Mouse (Mus musculus) small intestine, adult 2 months (tissue): ENCODE data around the gene Mfsd5. TPM values are rescaled to one million over a fixed set of nuclear protein-coding genes. Genes with fewer than 3 reads are reported as not detected.

Source experiments
- H3K27ac ChIP-seq: fragments of 200-500 bp; 2 replicates; pipeline ENCODE4 v1.5.1; 2012; ENCODE audit warnings: low read depth, low read length, control low read depth, inconsistent platforms; ENCODE audit not compliant: insufficient read depth
- H3K27me3 ChIP-seq: fragments of 200-500 bp; 2 replicates; pipeline ENCODE4 v1.6.1; 2012; ENCODE audit warnings: mild to moderate bottlenecking, moderate library complexity, low read length, inconsistent platforms; ENCODE audit not compliant: control insufficient read depth, insufficient read depth
- H3K36me3 ChIP-seq: fragments of 200-500 bp; 2 replicates; pipeline ENCODE4 v1.6.1; 2012; ENCODE audit warnings: mild to moderate bottlenecking, low read length, control low read depth, inconsistent platforms; ENCODE audit not compliant: control insufficient read depth, insufficient read depth
- H3K4me1 ChIP-seq: fragments of 200-500 bp; 2 replicates; pipeline ENCODE4 v1.6.1; 2012; ENCODE audit warnings: low read length, inconsistent platforms, mixed read lengths; ENCODE audit not compliant: control insufficient read depth, insufficient read depth, insufficient read length
- H3K4me3 ChIP-seq: fragments of 200-500 bp; 2 replicates; pipeline ENCODE4 v1.5.1; 2012; ENCODE audit warnings: low read depth, mild to moderate bottlenecking, control low read depth, inconsistent platforms, low read length, moderate library complexity
- CTCF ChIP-seq: fragments of 200-500 bp; IDR thresholded peaks from 2 replicates; pipeline ENCODE4 v1.5.1; 2012; ENCODE audit warnings: low read depth, mild to moderate bottlenecking, control low read depth, inconsistent platforms, low read length, moderate library complexity, mixed read lengths; ENCODE audit not compliant: insufficient replicate concordance, insufficient read length; ENCODE audit errors: extremely low read depth
- POLR2A ChIP-seq: fragments of 200-500 bp; IDR thresholded peaks from 2 replicates; pipeline ENCODE4 v1.6.1; 2012; ENCODE audit warnings: low read depth, mild to moderate bottlenecking, control low read depth, inconsistent platforms, low read length, moderate library complexity
- WGBS: fragments of 180-500 bp; shearing (Covaris S2); methylation state at CpG from one replicate; pipeline ENCODE4 v1.1.7; 2018; 5-methylcytosine and 5-hydroxymethylcytosine counted together
- polyA plus RNA-seq: library from polyadenylated mRNA; depleted of rRNA; stranded (reverse); fragments of >200 nt; gene quantifications from 2 replicates; pipeline ENCODE4 v1.2.3, GENCODE M21; 2012

Mfsd5 gene
- polyA plus RNA-seq, 1 experiment: 67.0 TPM

DNA sequence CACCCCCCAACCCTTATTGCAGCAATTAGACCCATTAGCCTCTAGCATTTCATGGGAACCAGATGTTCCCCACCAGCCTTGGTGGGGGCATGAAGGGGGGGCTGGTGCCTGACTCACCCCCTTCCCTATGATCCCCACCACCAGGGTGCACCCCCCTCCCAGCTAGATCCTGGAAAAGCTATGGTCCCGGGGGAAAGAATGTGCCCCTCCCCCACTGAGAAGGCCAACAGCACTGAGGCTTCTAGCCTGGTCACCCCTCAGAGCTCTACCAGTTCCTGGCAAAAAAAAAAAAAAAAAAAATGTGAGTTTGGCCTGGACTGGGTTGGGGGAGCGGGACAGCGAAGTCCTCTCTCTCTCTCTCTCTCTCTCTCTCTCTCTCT is 30.5 kb upstream of the Mfsd5 start:
- Histone ChIP-seq H3K27ac (no peak overlapping the region), H3K4me1 (peaks cover 7% of the 10 kb centered on the region), H3K27me3 (peaks cover 6% of the 10 kb centered on the region), H3K36me3 (no peaks in the 10 kb centered on the region), H3K4me3 (no peak overlapping the region)
- 35% methylated on average over 3 of the region's 3 CpGs for WGBS
- TF ChIP-seq POLR2A (no peak), CTCF (no peak)

DNA sequence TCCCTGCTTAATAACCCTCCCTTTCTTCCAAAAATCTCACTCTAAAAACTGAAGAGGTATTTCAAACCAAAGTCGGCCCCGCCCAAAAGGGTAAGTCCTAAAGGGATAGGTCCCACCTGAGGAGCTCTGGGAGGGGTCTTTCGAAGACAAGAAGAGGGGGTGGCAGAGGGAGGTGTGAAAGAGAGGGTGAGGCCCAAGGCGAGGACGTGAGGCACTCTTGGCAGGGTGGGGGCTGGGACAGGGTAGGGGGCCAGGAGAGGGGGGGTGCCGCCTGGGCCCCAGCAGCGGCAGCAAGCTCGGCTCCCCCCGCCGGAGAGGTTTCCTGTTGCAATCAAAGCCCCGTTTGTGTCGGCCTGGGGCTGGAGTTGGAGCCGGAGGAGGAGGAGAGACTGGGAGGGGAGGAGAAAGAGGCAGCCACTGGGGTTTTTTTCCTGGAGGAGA is 30.0 kb upstream of the Mfsd5 start:
- peaks cover 4% of the 10 kb centered on the region for H3K4me1 ChIP-seq
- H3K4me3 ChIP-seq: no peak overlapping the region
- H3K27me3 ChIP-seq: peaks cover 6% of the 10 kb centered on the region
- no peak for TF ChIP-seq POLR2A
- TF ChIP-seq CTCF: no peak
- no peaks in the 10 kb centered on the region for H3K36me3 ChIP-seq
- 12% methylated on average over 13 of the region's 13 CpGs for WGBS
- no peak overlapping the region for H3K27ac ChIP-seq

DNA sequence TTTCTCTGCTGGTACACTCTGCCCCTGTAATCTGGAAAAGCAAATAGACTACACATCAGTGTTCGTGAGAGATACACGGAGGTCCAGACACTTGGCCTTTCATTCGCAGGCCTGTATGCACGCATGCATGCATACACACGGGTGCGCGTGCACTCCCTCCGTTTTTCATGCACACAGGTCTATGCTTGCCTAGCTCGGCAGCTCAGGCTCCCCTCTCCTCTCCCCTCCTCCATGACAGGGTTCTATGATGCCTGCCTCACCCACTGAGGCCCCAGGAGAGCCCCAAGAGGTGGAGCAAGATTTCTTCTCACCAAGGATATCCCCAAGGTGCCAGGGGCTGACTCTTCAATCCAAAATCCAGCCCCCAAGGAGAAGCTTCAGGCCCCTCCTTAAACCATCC is 29.3 kb upstream of the Mfsd5 start:
- Histone ChIP-seq H3K4me3 (no peak overlapping the region), H3K36me3 (no peaks in the 10 kb centered on the region), H3K4me1 (peaks cover 4% of the 10 kb centered on the region), H3K27me3 (peaks cover 6% of the 10 kb centered on the region), H3K27ac (no peak overlapping the region)
- 53% methylated on average over 9 of the region's 9 CpGs for whole genome bisulfite sequencing
- no peak for TF ChIP-seq POLR2A
- TF ChIP-seq CTCF: no peak

DNA sequence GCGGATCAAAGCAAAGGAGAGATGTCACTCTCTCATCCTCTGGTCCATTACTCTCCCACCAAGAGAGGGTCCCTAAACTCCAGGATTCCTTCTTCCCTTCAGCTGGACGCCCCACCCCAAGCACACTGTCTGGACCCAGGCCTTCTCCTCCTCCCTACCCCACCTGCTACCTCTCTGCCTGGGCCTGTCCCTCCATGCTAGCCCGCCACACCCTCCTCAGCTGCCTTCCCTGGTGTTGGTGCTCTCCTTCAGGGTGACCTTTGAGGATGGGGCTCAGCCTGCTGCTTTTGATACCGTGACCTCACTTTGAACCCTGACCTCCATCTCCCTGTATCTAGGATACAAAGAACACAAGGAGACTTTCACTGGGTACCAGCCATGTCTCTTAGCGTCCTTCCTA is 28.7 kb upstream of the Mfsd5 start:
- Histone ChIP-seq H3K27me3 (peaks cover 6% of the 10 kb centered on the region), H3K4me1 (peaks cover 2% of the 10 kb centered on the region), H3K4me3 (no peak overlapping the region), H3K27ac (no peak overlapping the region), H3K36me3 (no peaks in the 10 kb centered on the region)
- 50% methylated on average over 5 of the region's 5 CpGs for WGBS
- TF ChIP-seq CTCF (no peak), POLR2A (no peak)

DNA sequence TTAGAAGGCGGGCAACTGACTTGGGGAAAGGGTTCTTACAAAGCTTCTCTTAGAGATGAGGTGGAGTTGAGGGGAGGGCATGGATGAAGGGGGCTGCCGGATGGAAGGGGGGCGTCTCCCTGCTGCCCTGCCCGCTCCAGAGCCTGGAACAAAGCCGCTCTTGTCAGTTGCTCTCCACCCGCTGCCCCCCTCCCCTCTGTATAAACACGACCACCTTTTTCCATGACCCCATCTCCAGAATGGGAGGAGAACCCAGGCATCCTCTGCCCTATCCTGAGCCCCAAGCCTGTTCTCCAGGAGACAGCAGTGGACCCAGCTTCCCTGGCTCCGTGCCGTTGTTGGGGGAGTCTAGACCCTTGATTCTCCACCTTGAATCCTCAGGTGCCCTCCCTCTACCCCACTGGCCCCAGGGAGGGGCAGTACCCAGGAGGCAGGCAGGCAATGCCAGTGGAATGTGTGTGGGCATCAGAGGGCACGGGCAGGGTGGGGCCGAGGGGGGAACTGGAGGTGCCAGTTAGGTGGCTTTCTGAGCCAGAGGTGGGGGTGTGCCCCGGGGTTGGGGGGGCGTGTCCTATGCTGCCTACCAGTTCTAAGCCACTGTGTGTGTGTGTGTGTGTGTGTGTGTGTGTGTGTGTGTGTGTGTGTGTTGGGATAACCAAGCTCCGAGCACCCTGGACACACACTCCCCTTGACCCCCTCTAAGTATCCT is 23.6 kb upstream of the Mfsd5 start:
- H3K4me1 ChIP-seq: peaks cover 3% of the 10 kb centered on the region
- H3K27ac ChIP-seq: no peak overlapping the region
- WGBS: 56% methylated on average over 14 of the region's 14 CpGs
- peaks cover 14% of the 10 kb centered on the region for H3K27me3 ChIP-seq
- H3K4me3 ChIP-seq: no peak overlapping the region
- H3K36me3 ChIP-seq: no peaks in the 10 kb centered on the region
- TF ChIP-seq POLR2A (no peak), CTCF (no peak)

DNA sequence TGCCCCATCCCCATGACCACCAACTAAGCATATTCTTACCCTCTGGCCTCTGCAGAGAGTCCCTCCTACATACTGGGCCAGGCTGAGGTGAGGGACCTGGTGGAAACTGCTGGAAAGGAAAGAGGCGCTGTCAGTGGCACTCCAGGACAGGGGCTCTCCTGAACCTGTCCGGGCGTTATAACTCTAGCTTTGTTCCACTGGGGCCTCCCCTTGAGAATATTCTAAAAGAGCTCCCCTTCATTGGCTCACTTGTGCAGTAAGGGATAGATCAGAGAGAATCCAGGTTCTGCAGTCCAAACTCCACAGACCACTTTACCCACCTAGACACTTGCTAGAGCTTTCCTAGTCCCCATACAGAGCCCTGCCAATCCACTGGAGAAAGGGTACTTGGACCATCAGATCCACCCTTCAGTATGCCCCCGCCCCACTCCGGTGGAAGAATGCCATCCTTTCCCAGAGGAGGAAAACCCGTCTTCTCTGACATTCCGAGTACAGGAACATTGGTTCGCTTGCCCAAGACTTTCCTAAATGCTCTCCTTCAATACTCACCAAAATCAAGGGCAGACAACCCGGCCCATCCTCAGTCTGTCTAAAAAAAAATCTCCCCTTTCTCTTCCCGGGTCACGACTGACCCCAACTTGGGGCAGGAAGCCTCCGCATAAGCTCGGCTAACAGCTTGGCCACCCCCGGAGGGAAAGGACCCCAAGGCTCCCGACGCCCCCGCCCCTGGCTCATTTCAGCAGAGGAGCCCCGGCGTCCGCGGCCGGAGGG is 22.6 kb upstream of the Mfsd5 start:
- TF ChIP-seq POLR2A: no peak
- TF ChIP-seq CTCF: no peak
- H3K4me3 ChIP-seq: peak overlapping the region; percentile 70
- H3K27me3 ChIP-seq: peaks cover 14% of the 10 kb centered on the region
- 23% methylated on average over 22 of the region's 22 CpGs for WGBS
- H3K4me1 ChIP-seq: peaks cover 3% of the 10 kb centered on the region
- H3K36me3 ChIP-seq: no peaks in the 10 kb centered on the region
- no peak overlapping the region for H3K27ac ChIP-seq
